Mouse (Mus musculus): ENCODE measurements around the gene Gm14308.
"Not testable (repeated sequence)": the region's sequence is repeated elsewhere in the genome, so short reads cannot be mapped to it uniquely, and the experiment has no call there.

Gm14308 gene

GRCm38 (mm10) chr2:176636244-176636643, at the start of gene Gm14308:
Gene Gm14308, minus strand, starts transcription at chr2:176636344.
- DNase-seq (ENCODE audit: low spot score) = not testable (repeated sequence)

GRCm38 (mm10) chr2:176670222-176670621, 34.1 kb upstream of the Gm14308 start, which contains the start of gene Zfp973:
Gene Zfp973, plus strand, starts transcription at chr2:176670522.
- DNase-seq (ENCODE audit: low spot score) = not testable (repeated sequence)

Data from c-Kit-positive CD71-positive TER-119-positive erythroid progenitor cells, embryonic 14.5 days (primary cell).